10 mouse cellular contexts compared by ENCODE assay signal in the genomic region with DNA sequence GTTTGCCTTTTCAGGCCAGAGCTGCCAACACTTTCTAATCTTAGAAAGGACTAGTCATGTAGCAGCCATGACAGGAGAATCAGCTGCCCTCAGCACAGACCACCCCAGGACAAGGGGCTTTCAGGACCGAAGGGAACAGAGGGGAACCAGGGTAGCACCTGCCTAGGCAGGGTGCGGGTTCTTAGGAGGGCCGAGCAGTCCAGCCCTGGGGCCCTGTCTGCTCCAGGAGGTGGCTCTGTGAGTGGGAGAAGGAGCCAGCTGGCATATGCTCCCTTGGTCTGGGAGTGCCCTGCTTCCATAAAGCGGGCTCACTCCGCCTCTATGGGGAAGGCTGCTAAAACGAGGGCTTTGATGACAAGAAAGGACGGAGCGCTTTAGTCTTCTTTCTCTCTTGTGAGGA. TPM values are rescaled to one million over a fixed set of nuclear protein-coding genes. Genes with fewer than 3 reads are reported as not detected.
DNase-seq lines count a peak whose midpoint lies in the region; ATAC-seq and TF ChIP-seq lines count a peak whose summit lies in the region.
"Had no signal": no experiment of that assay in that cellular context is flagged by ENCODE, and none has a peak within 500 bp of the region (broad histone marks: within the 10 kb centered on the region; RNA-seq: fewer than 3 reads in every experiment).

No protein-coding gene starts in this region.

- no peak for TF ChIP-seq CTCF in lung, embryonic 14.5 days (IDR thresholded peaks at IDR 0.05; ENCODE audit: low read depth)

- 59% methylated on average over 8 of the region's 8 CpGs for WGBS in lung, embryonic 14.5 days
- WGBS in forebrain, embryonic 14.5 days = 38% methylated on average over 8 of the region's 8 CpGs
- WGBS in limb, embryonic 15.5 days = 45% methylated on average over 8 of the region's 8 CpGs

- DNase-seq in lung, embryonic 14.5 days = peak; percentile 28
- DNase-seq in lung, adult 18-20 months = no peak
- peak; percentile 70 for DNase-seq in cerebellum, adult 8-10 months
- DNase-seq in forebrain, embryonic 14.5 days (ENCODE audit: low spot score) = no peak
- no peak for DNase-seq in ovary, postnatal 10 days (ENCODE audit: low spot score)
- no peak for DNase-seq in ovary, adult 18-20 months (ENCODE audit: low spot score)
- DNase-seq: embryo, embryonic 11 days; lung, postnatal 14 days had no signal

- no peaks in the 10 kb centered on the region for H3K27me3 ChIP-seq in lung, embryonic 14.5 days (ENCODE audit: insufficient read depth, low read length)
- H3K27me3 ChIP-seq in forebrain, embryonic 14.5 days (replicated peaks; ENCODE audit: control insufficient read depth, insufficient read depth, low read length) = no peaks in the 10 kb centered on the region
- H3K27me3 ChIP-seq in limb, embryonic 15.5 days = no peaks in the 10 kb centered on the region
- H3K27me3 ChIP-seq: Patski had no signal

- H3K4me3 ChIP-seq in lung, embryonic 14.5 days (ENCODE audit: low read depth, low read length) = no peak overlapping the region
- H3K4me3 ChIP-seq in forebrain, embryonic 14.5 days (ENCODE audit: low read depth, low read length) = no peak overlapping the region
- no peak overlapping the region for H3K4me3 ChIP-seq in limb, embryonic 15.5 days

- H3K4me1 ChIP-seq in lung, embryonic 14.5 days (ENCODE audit: insufficient read depth) = peaks cover 17% of the 10 kb centered on the region
- peaks cover 6% of the 10 kb centered on the region; the same call in 1 of the 2 replicates for H3K4me1 ChIP-seq in forebrain, embryonic 14.5 days (ENCODE audit: control insufficient read depth, insufficient read depth, low read length)
- H3K4me1 ChIP-seq in limb, embryonic 15.5 days = peaks cover 36% of the 10 kb centered on the region

- H3K4me2 ChIP-seq in lung, embryonic 14.5 days = no peak overlapping the region
- H3K4me2 ChIP-seq in forebrain, embryonic 14.5 days (ENCODE audit: low read length) = no peak overlapping the region
- no peak overlapping the region for H3K4me2 ChIP-seq in limb, embryonic 15.5 days

- peak; percentile 48; the same call in 1 of the 2 replicates for ATAC-seq in lung, embryonic 14.5 days (ENCODE audit: insufficient read depth)
- no peak for ATAC-seq in forebrain, embryonic 14.5 days
- no peak for ATAC-seq in limb, embryonic 15.5 days (ENCODE audit: insufficient number of reproducible peaks, low FRiP score, low TSS enrichment, low read depth)
- ATAC-seq: Patski had no signal

- no peaks in the 10 kb centered on the region for H3K9me3 ChIP-seq in lung, embryonic 14.5 days (ENCODE audit: low read depth, low read length)
- H3K9me3 ChIP-seq in forebrain, embryonic 14.5 days (replicated peaks; ENCODE audit: control insufficient read depth, low read length) = no peaks in the 10 kb centered on the region
- no peaks in the 10 kb centered on the region for H3K9me3 ChIP-seq in limb, embryonic 15.5 days

- peak overlapping the region; percentile 9; the same call in 1 of the 2 replicates for H3K9ac ChIP-seq in lung, embryonic 14.5 days
- H3K9ac ChIP-seq in forebrain, embryonic 14.5 days (ENCODE audit: low read length) = no peak overlapping the region
- H3K9ac ChIP-seq in limb, embryonic 15.5 days = no peak overlapping the region

- H3K27ac ChIP-seq in lung, embryonic 14.5 days (ENCODE audit: low read depth) = peak overlapping the region; percentile 60; the same call in 1 of the 2 replicates
- H3K27ac ChIP-seq in forebrain, embryonic 14.5 days (ENCODE audit: low read depth, low read length) = peak overlapping the region; percentile 35
- peak overlapping the region; percentile 54 for H3K27ac ChIP-seq in limb, embryonic 15.5 days

- H3K36me3 ChIP-seq in lung, embryonic 14.5 days (ENCODE audit: insufficient read depth) = peaks cover 7% of the 10 kb centered on the region; the same call in 1 of the 2 replicates
- peaks cover 23% of the 10 kb centered on the region for H3K36me3 ChIP-seq in forebrain, embryonic 14.5 days (ENCODE audit: control insufficient read depth, insufficient read depth, low read length)
- peaks cover 32% of the 10 kb centered on the region for H3K36me3 ChIP-seq in limb, embryonic 15.5 days

RNA-seq across cellular contexts. Expression of gene Srebf1, which starts 10.9 kb away (rescaled TPM):
- polyA plus RNA-seq in lung, embryonic 14.5 days (2014; fragmentation: Nextera tagmentation; extraction: Ambion mirVana) = 73.9 and 77.2 TPM in 2 replicates
- 42.6 and 44.3 TPM in 2 replicates for polyA plus RNA-seq in forebrain, embryonic 14.5 days (2014; fragmentation: Nextera tagmentation; extraction: Ambion mirVana)
- polyA plus RNA-seq in limb, embryonic 15.5 days (2015; fragmentation: Nextera tagmentation; extraction: Ambion mirVana) = 66.5 and 70.3 TPM in 2 replicates

Comparison
In these comparisons a context has a peak if more than half of its experiments do, and no peak if none do; other contexts are left out.
1. DNase-seq: peak in lung, embryonic 14.5 days (single experiment) and cerebellum, adult 8-10 months (single experiment); none in lung, adult 18-20 months (0 of 2), forebrain, embryonic 14.5 days (single experiment), ovary, postnatal 10 days (single experiment) and ovary, adult 18-20 months (single experiment).
2. Peak in every context shown above with its lines, with median percentiles within 50 percentile points of each other: H3K27ac ChIP-seq.